In genomic region chr9:95834799-95835198, GRCm38 (mm10) we compare ENCODE assay signal across 6 mouse cellular contexts.
"Had no signal": no experiment of that assay in that cellular context is flagged by ENCODE, and none has a peak within 500 bp of the region (broad histone marks: within the 10 kb centered on the region; RNA-seq: fewer than 3 reads in every experiment).

No protein-coding gene starts in this region.

- ATAC-seq: liver, embryonic 12.5 days; midbrain, embryonic 13.5 days had no signal

- DNase-seq: kidney, adult 11 months; kidney, postnatal 10 days; lung, postnatal 14 days; spleen, adult 18-20 months had no signal
